Mouse (Mus musculus) hindbrain, embryonic 11.5 days (tissue): ENCODE data around the gene Ifngr2. TPM values are rescaled to one million over a fixed set of nuclear protein-coding genes. Genes with fewer than 3 reads are reported as not detected.

Experiments used
- ATAC-seq: fragments of 200-750 bp; cut with Nextera tagmentation; 2 replicates; pipeline ENCODE4 v1.8.0; 2017; ENCODE audit warnings: mild to moderate bottlenecking, moderate TSS enrichment, moderate library complexity; ENCODE audit not compliant: low FRiP score
- DNase-seq: peaks from one replicate; pipeline ENCODE4 v3.0.0-alpha.2; 2015; ENCODE audit warnings: low spot score
- H3K27ac ChIP-seq: fragments of 300-500 bp; sonication (generic); 2 replicates; pipeline ENCODE4 v1.5.1; 2014; ENCODE audit warnings: mild to moderate bottlenecking, low read depth, low read length
- H3K27me3 ChIP-seq: fragments of 300-500 bp; sonication (generic); 2 replicates; pipeline ENCODE4 v1.6.1; 2014; ENCODE audit warnings: mild to moderate bottlenecking, low read length, moderate library complexity, mixed read lengths; ENCODE audit not compliant: control insufficient read depth, insufficient read depth
- H3K36me3 ChIP-seq: fragments of 300-500 bp; sonication (generic); 2 replicates; pipeline ENCODE4 v1.6.1; 2014; ENCODE audit warnings: mild to moderate bottlenecking, low read length, moderate library complexity, mixed read lengths; ENCODE audit not compliant: control insufficient read depth, insufficient read depth
- H3K4me1 ChIP-seq: fragments of 300-500 bp; sonication (generic); replicated peaks from 2 replicates; pipeline ENCODE4 v1.6.1; 2014; ENCODE audit warnings: low read length, mixed read lengths; ENCODE audit not compliant: control insufficient read depth, insufficient read depth
- H3K4me2 ChIP-seq: fragments of 300-500 bp; sonication (generic); replicated peaks from 2 replicates; pipeline ENCODE4 v1.6.1; 2014; ENCODE audit warnings: mild to moderate bottlenecking, low read depth, low read length
- H3K4me3 ChIP-seq: fragments of 300-500 bp; sonication (generic); 2 replicates; pipeline ENCODE4 v1.5.1; 2014; ENCODE audit warnings: low read depth, low read length
- H3K9ac ChIP-seq: fragments of 300-500 bp; sonication (generic); 2 replicates; pipeline ENCODE4 v1.6.1; 2014; ENCODE audit warnings: low read depth, low read length
- H3K9me3 ChIP-seq: fragments of 300-500 bp; sonication (generic); 2 replicates; pipeline ENCODE4 v1.6.1; 2016; ENCODE audit warnings: low read length; ENCODE audit not compliant: control insufficient read depth
- WGBS: fragments of 180-500 bp; shearing (Covaris S2); extraction: QIAGEN DNeasy Blood & Tissue Kit; methylation state at CpG from one replicate; pipeline ENCODE4 v1.1.7; 2014; 5-methylcytosine and 5-hydroxymethylcytosine counted together
- polyA plus RNA-seq: library from polyadenylated mRNA; unstranded; fragments of >200 nt; fragmentation: Nextera tagmentation; extraction: Ambion mirVana; gene quantifications from 2 replicates; pipeline ENCODE4 v1.2.1, GENCODE M21; 2014

Gene Ifngr2
- polyA plus RNA-seq, 1 experiment from 2014 or later, result 35.1 TPM

DNA sequence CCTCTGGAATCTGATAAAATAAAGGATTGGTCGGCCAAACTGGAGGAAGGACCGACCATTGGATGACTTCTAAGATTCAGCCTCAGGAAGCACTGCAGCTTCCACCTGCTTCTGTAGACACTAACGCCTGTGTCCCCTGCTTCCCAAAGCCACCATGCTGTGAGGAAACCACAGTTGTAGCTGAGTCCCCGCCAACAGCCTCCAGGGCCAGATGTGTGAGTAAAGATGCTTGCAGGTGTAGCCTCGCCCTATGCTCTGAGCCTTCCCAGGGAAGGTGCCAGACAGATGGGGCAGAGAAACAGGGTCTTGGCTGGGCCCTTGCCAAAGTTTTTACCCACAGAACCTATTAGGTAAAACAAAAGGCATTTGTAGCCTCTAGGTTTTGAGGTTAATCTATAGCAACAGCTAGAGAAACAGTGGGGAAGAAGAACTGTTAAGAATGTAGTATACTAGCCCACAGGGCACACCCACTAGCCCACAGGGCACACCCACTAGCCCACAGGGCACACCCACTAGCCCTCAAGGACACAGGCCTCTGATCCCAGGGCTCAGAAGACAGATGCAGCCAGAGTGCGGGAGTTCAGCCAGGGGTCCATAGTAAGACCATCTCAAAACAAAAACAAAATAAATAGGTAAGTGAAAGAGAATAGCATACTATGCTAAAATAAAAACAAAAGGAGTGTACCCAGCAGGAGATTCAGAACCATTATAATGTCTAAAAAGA lies 41.0 kb downstream of the Ifngr2 start:
- 58% methylated on average over 6 of the region's 6 CpGs for WGBS
- Histone ChIP-seq H3K4me2 (no peak overlapping the region), H3K27ac (no peak overlapping the region), H3K4me3 (no peak overlapping the region), H3K9me3 (no peaks in the 10 kb centered on the region), H3K27me3 (no peaks in the 10 kb centered on the region), H3K36me3 (no peaks in the 10 kb centered on the region), H3K9ac (no peak overlapping the region), H3K4me1 (no peaks in the 10 kb centered on the region)
- DNase-seq (no peak), ATAC-seq (no peak)

DNA sequence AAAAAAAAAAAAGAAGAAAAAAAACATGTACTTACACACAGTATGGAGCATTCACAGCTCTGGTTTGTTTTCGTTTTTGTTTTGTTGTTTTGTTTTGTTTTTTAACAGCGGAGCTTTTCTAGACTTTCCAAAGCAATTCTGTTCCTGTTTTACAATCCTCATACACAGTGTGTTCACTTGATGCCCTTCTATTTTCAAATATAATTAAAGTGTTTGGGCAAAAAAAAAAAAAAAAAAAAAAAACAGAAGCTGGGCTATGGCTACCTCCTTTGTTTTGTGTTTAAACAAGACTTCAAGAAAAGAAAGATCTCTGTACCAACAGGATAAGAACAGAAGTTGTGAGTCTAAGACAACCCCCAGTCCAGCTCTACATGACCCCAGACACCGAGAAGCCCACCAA lies 41.8 kb downstream of the Ifngr2 start:
- Histone ChIP-seq H3K9me3 (no peaks in the 10 kb centered on the region), H3K4me1 (no peaks in the 10 kb centered on the region), H3K4me3 (no peak overlapping the region), H3K36me3 (no peaks in the 10 kb centered on the region), H3K27ac (no peak overlapping the region), H3K27me3 (no peaks in the 10 kb centered on the region), H3K9ac (no peak overlapping the region), H3K4me2 (no peak overlapping the region)
- DNase-seq, result no peak
- WGBS, result 88% methylated on average over 3 of the region's 3 CpGs
- ATAC-seq, result no peak

DNA sequence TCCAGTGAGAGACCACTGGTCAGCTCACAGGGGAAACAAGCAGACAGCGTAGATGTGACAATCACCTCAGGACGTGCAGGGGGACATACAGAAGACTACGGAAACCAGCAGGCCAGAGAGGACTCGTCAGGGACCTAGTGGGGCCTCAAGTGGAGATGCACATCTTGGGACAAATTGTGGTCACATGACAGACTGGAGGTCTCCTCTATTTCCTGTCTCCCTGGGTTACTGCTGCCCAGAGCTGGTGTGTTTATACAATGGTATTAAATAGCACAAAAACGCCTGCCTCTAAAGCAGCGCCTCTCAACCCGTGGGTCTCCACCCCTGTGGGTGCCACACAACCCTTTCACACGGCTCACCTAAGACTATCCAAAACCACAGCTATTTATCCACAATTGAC lies 45.3 kb downstream of the Ifngr2 start:
- WGBS, result 78% methylated on average over 8 of the region's 8 CpGs
- Histone ChIP-seq H3K27ac (no peak overlapping the region), H3K9me3 (no peaks in the 10 kb centered on the region), H3K36me3 (no peaks in the 10 kb centered on the region), H3K4me1 (no peaks in the 10 kb centered on the region), H3K4me3 (no peak overlapping the region), H3K4me2 (no peak overlapping the region), H3K27me3 (no peaks in the 10 kb centered on the region), H3K9ac (no peak overlapping the region)
- ATAC-seq (no peak), DNase-seq (no peak)

DNA sequence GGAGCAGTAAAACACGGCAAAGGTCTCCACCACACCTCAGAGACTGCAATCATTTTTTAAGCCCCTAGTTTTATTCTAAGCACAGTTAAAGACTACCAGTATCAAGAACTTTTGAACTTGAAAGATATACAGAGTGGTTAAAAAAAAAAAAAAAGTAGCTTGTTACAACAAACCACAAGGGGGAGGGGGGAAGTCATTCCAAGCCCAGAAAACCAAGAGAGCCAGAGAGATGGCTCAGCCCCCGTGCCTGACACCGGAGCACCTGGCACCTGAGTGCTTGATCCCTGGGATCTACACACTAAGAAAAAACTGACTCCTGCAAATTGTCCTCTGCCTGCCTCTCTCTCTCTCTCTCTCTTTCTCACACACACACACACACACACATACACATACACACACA lies 46.4 kb downstream of the Ifngr2 start:
- no peaks in the 10 kb centered on the region for H3K36me3 ChIP-seq
- ATAC-seq (no peak), DNase-seq (no peak)
- no peak overlapping the region for H3K4me3 ChIP-seq
- no peaks in the 10 kb centered on the region for H3K4me1 ChIP-seq
- no peak overlapping the region for H3K27ac ChIP-seq
- H3K4me2 ChIP-seq, result no peak overlapping the region
- no peaks in the 10 kb centered on the region for H3K9me3 ChIP-seq
- WGBS, result 73% methylated on average over 3 of the region's 3 CpGs
- no peak overlapping the region for H3K9ac ChIP-seq
- H3K27me3 ChIP-seq, result no peaks in the 10 kb centered on the region

DNA sequence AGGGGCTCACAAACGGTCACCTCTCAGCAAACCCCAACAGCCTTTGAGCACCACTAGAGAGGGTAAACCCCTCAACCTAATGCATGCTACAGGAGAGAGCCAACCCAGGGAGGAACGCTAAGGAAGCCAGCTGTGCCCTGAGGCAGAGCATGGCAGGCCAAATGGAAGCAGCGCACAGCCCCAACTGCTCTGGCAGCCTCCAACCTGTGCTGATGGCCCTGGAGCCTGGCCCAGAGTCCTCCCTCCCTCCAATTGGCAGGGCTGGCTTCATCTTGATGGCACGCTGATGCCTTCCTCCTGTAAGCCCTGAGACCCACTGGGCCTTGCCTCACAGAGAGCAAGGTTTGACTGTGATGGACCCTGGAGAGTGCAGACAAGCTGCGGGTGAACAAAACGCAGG lies 48.2 kb downstream of the Ifngr2 start:
- H3K4me2 ChIP-seq, result no peak overlapping the region
- H3K4me1 ChIP-seq, result no peaks in the 10 kb centered on the region
- H3K9ac ChIP-seq, result no peak overlapping the region
- H3K27ac ChIP-seq, result no peak overlapping the region
- WGBS, result 87% methylated on average over 6 of the region's 6 CpGs
- ATAC-seq (no peak), DNase-seq (no peak)
- H3K4me3 ChIP-seq, result no peak overlapping the region
- no peaks in the 10 kb centered on the region for H3K9me3 ChIP-seq
- H3K27me3 ChIP-seq, result peaks cover 4% of the 10 kb centered on the region; the same call in 1 of the 2 replicates
- no peaks in the 10 kb centered on the region for H3K36me3 ChIP-seq

DNA sequence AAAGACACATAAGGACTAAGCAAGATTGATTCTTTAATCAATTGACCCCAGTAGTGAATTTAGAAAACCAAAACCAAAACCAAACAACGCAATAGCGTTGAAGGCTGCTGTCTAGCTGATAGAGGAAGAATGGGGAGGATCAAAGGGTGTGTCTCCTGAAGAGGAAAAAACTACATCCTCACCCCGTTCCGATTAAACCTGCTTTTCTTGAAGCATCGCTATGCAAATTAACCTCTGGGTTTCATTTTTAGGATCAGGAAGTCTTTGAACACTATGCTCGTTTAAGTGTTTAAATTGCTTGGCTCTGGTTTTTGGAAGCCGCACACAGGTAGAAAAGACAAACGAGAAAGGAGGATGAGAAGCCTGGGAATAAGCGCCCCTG lies 49.5 kb downstream of the Ifngr2 start:
- no peak for ATAC-seq
- Histone ChIP-seq H3K4me2 (peak overlapping the region; percentile 88), H3K27ac (no peak overlapping the region), H3K9me3 (no peaks in the 10 kb centered on the region), H3K9ac (no peak overlapping the region; the same call in 1 of the 2 replicates), H3K27me3 (peaks cover 4% of the 10 kb centered on the region; the same call in 1 of the 2 replicates), H3K36me3 (no peaks in the 10 kb centered on the region), H3K4me3 (peak overlapping the region; percentile 82), H3K4me1 (no peaks in the 10 kb centered on the region)
- peak; percentile 8 for DNase-seq
- 21% methylated on average over 9 of the region's 9 CpGs for WGBS

DNA sequence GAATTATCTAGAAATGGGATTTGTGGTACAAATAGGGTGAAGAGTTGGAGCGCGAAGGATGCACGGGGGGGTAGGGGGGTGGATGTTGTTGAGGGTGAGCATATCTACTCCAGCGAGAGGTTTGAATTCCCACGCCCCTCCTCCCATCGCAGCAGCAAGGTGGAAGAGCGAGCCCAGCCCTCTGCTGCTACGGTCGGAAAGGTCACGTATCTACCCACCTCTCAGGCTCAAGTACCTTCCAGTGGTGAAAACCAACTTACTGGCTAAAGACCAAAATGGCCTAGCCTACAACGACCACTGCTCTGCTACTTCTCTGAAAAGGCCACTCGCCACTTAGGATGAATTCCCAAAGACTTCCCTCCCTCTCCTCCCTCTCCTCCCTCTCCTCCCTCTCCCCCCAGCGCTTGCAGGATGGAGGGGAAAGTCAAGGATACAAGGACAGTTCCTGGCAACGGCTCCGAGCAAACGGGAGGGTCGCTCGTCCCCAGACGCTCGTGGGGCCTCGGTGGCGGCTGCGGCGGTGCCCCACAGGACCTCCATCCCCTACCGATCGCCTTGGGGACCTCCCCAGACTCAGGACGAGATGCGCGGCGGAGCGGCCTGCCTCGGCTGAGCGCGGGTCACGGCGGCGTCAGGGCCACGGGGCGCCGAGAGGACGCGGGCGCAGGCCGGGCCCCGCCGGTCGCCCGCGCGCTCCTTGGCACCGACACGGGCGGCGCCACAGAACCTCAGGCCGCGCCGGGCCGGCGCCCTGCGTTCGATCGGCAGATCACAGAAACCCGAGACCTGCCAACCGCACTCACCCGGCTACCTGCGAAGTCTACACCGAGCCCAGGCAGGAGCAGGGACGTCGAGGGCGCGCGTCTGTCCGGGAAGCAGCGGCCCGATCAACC lies 50.2 kb downstream of the Ifngr2 start:
- peak; percentile 10; the same call in 1 of the 2 replicates for ATAC-seq
- H3K9me3 ChIP-seq, result no peaks in the 10 kb centered on the region
- no peaks in the 10 kb centered on the region for H3K36me3 ChIP-seq

DNA sequence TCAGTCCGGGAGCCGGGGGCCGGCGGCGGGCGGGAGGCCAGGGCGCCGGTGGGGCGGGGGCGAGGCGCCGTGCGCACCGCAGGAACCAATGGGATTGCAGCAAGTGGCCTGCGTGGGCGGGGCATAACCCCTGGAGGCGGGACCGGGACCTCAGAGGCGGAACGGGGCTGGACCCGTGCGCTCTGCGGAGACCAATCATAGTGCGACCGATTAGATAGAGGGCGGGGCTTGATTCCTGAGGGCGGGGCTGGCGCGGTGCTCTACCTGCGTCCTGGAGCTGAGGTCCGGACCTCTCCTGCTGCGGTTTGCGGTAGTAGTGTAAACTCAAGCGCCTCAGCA lies 50.8 kb downstream of the Ifngr2 start, which contains the start of gene Tmem50b:
TSS of gene Tmem50b (minus strand) at position 129 of the 339 bp plus-strand sequence.
- under 1% methylated on average over 34 of the region's 34 CpGs for WGBS
- no peaks in the 10 kb centered on the region for H3K9me3 ChIP-seq
- H3K4me2 ChIP-seq, result peak within 1 kb of the TSS; percentile 88
- ATAC-seq (peak; percentile 99), DNase-seq (peak; percentile 98)
- H3K27me3 ChIP-seq, result peaks cover 4% of the 10 kb centered on the region; the same call in 1 of the 2 replicates
- peak within 1 kb of the TSS; percentile 61 for H3K27ac ChIP-seq
- H3K4me3 ChIP-seq, result peak within 1 kb of the TSS; percentile 82
- no peaks in the 10 kb centered on the region for H3K4me1 ChIP-seq
- peak within 1 kb of the TSS; percentile 80 for H3K9ac ChIP-seq
- H3K36me3 ChIP-seq, result no peaks in the 10 kb centered on the region

More for the DNA sequence above, 50.2 kb downstream of the Ifngr2 start:
- H3K27ac ChIP-seq, result peak overlapping the region; percentile 61
- H3K27me3 ChIP-seq, result peaks cover 4% of the 10 kb centered on the region; the same call in 1 of the 2 replicates
- DNase-seq, result peak; percentile 72
- no peaks in the 10 kb centered on the region for H3K4me1 ChIP-seq
- WGBS, result 1% methylated on average over 67 of the region's 75 CpGs
- H3K9ac ChIP-seq, result peak overlapping the region; percentile 80
- peak overlapping the region; percentile 82 for H3K4me3 ChIP-seq
- H3K4me2 ChIP-seq, result peak overlapping the region; percentile 88
